Mouse (Mus musculus): ENCODE data around the gene BC107364. TPM values are rescaled to one million over a fixed set of nuclear protein-coding genes. Genes with fewer than 3 reads are reported as not detected.
"Not testable (repeated sequence)": the region's sequence is repeated elsewhere in the genome, so short reads cannot be mapped to it uniquely, and the experiment has no call there.

BC107364 gene
- polyA plus RNA-seq, 1 experiment: not detected

DNA sequence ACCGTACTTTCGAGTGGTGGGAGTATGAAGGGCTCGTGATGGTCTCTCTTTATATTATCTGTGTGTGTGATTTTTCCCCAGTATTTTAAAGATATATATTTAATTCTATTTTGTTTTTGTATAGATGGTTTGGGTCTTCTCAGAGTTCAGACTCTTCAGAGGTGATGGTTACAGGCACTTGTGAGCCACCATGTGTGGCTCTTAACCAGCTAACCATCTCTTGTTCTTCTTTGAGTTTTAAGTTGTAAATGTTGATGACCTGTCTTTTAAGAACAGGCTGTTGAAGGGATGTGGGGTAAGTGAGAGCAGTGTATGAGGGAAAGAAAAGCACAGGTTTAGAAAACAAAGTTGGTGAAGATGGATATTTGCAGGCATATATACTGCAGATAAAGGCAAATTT is 42.8 kb upstream of the BC107364 start:
- no peak for TF ChIP-seq CTCF (IDR thresholded peaks at IDR 0.05; ENCODE audit: borderline replicate concordance, extremely low read depth, insufficient read depth, insufficient read length)
- TF ChIP-seq POLR2A (IDR thresholded peaks at IDR 0.05; ENCODE audit: borderline replicate concordance, extremely low read depth, insufficient read depth, insufficient read length, poor library complexity, severe bottlenecking): no peak

GRCm38 (mm10) chr3:96494456-96494855 is 42.4 kb upstream of the BC107364 start:
- not testable (repeated sequence) for DNase-seq (ENCODE audit: low read depth)

More for the DNA sequence above, 42.8 kb upstream of the BC107364 start:
- DNase-seq (ENCODE audit: low read depth): no peak

DNA sequence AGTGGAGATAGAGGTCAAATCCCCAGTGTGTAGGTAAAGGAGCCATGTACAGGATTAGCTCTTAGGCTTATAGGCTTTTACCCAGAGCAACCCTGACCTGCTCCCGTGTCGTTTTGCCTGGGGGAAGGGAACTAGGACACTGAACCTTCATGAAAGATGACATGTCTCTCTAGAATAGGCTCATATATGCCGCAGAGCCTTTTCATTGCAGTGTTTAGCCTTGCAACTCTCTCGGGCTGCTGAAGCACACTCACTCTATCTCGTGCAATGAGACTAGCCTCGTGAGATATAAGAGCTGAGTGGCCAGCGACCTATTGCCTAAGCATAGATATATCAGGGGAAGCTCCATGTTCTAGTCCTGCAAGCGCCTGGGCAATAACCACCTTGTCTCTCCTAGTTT is 37.5 kb upstream of the BC107364 start:
- DNase-seq (ENCODE audit: low read depth): not testable (repeated sequence)

- DNase-seq (ENCODE audit: low read depth): not testable (repeated sequence)
These were observed 37.0 kb upstream of the BC107364 start for GRCm38 (mm10) chr3:96488907-96489629.

GRCm38 (mm10) chr3:96488290-96488906 is 36.3 kb upstream of the BC107364 start:
- DNase-seq (ENCODE audit: low read depth): not testable (repeated sequence)

GRCm38 (mm10) chr3:96487596-96488289 is 35.6 kb upstream of the BC107364 start:
- no peak for TF ChIP-seq POLR2A (IDR thresholded peaks at IDR 0.05; ENCODE audit: borderline replicate concordance, extremely low read depth, insufficient read depth, insufficient read length, poor library complexity, severe bottlenecking)
- peak; percentile 29; the same call in 1 of the 2 replicates for TF ChIP-seq CTCF (IDR thresholded peaks at IDR 0.05; ENCODE audit: borderline replicate concordance, extremely low read depth, insufficient read depth, insufficient read length)
- peak; percentile 62 for DNase-seq (ENCODE audit: low read depth)

GRCm38 (mm10) chr3:96486828-96487559 is 34.9 kb upstream of the BC107364 start:
- DNase-seq (ENCODE audit: low read depth): peak; percentile 29

GRCm38 (mm10) chr3:96486064-96486827 is 34.1 kb upstream of the BC107364 start:
- DNase-seq (ENCODE audit: low read depth): not testable (repeated sequence)

- no peak for TF ChIP-seq POLR2A (IDR thresholded peaks at IDR 0.05; ENCODE audit: borderline replicate concordance, extremely low read depth, insufficient read depth, insufficient read length, poor library complexity, severe bottlenecking)
- no peak for TF ChIP-seq CTCF (IDR thresholded peaks at IDR 0.05; ENCODE audit: borderline replicate concordance, extremely low read depth, insufficient read depth, insufficient read length)
- no peak for DNase-seq (ENCODE audit: low read depth)
These were observed 33.3 kb upstream of the BC107364 start for GRCm38 (mm10) chr3:96485361-96485760.

- TF ChIP-seq POLR2A (IDR thresholded peaks at IDR 0.05; ENCODE audit: borderline replicate concordance, extremely low read depth, insufficient read depth, insufficient read length, poor library complexity, severe bottlenecking) (no peak), CTCF (IDR thresholded peaks at IDR 0.05; ENCODE audit: borderline replicate concordance, extremely low read depth, insufficient read depth, insufficient read length) (no peak)
- no peak for DNase-seq (ENCODE audit: low read depth)
These were observed 32.8 kb upstream of the BC107364 start for GRCm38 (mm10) chr3:96484921-96485320.

GRCm38 (mm10) chr3:96483946-96484345 is 31.8 kb upstream of the BC107364 start:
- TF ChIP-seq CTCF (IDR thresholded peaks at IDR 0.05; ENCODE audit: borderline replicate concordance, extremely low read depth, insufficient read depth, insufficient read length) (no peak), POLR2A (IDR thresholded peaks at IDR 0.05; ENCODE audit: borderline replicate concordance, extremely low read depth, insufficient read depth, insufficient read length, poor library complexity, severe bottlenecking) (no peak)
- DNase-seq (ENCODE audit: low read depth): no peak

- DNase-seq (ENCODE audit: low read depth): not testable (repeated sequence)
These were observed 30.9 kb upstream of the BC107364 start for GRCm38 (mm10) chr3:96483044-96483443.
